Mouse (Mus musculus) hindbrain, postnatal 0 days (tissue): ENCODE measurements around the gene Ddx58. TPM values are rescaled to one million over a fixed set of nuclear protein-coding genes. Genes with fewer than 3 reads are reported as not detected.

Experiments used
- ATAC-seq: fragments of 200-750 bp; cut with Nextera tagmentation; 2 replicates; pipeline ENCODE4 v1.8.0; 2017; ENCODE audit warnings: mild to moderate bottlenecking, moderate TSS enrichment, moderate library complexity
- DNase-seq: peaks from one replicate; pipeline ENCODE4 v3.0.0-alpha.2; 2015; ENCODE audit warnings: low spot score
- H3K27ac ChIP-seq: fragments of 300-500 bp; sonication (generic); 2 replicates; pipeline ENCODE4 v1.5.1; 2014; ENCODE audit warnings: mild to moderate bottlenecking
- H3K27me3 ChIP-seq: fragments of 300-500 bp; sonication (generic); 2 replicates; pipeline ENCODE4 v1.6.1; 2014; ENCODE audit warnings: low read length, mixed read lengths; ENCODE audit not compliant: insufficient read depth
- H3K36me3 ChIP-seq: fragments of 300-500 bp; sonication (generic); 2 replicates; pipeline ENCODE4 v1.6.1; 2014; ENCODE audit warnings: low read length, mixed read lengths; ENCODE audit not compliant: insufficient read depth
- H3K4me1 ChIP-seq: fragments of 300-500 bp; sonication (generic); 2 replicates; pipeline ENCODE4 v1.6.1; 2014; ENCODE audit warnings: antibody characterized with exemption, low read length, mixed read lengths; ENCODE audit not compliant: insufficient read depth
- H3K4me2 ChIP-seq: fragments of 300-500 bp; sonication (generic); 2 replicates; pipeline ENCODE4 v1.6.1; 2014; ENCODE audit warnings: low read depth, mild to moderate bottlenecking, low read length, moderate library complexity, mixed read lengths
- H3K4me3 ChIP-seq: fragments of 300-500 bp; sonication (generic); 2 replicates; pipeline ENCODE4 v1.5.1; 2014; ENCODE audit warnings: low read length
- H3K9ac ChIP-seq: fragments of 300-500 bp; sonication (generic); replicated peaks from 2 replicates; pipeline ENCODE4 v1.6.1; 2014; ENCODE audit warnings: mild to moderate bottlenecking, low read length, moderate library complexity, mixed read lengths
- H3K9me3 ChIP-seq: fragments of 300-500 bp; sonication (generic); 2 replicates; pipeline ENCODE4 v1.6.1; 2016; ENCODE audit warnings: low read length, mixed read lengths
- CTCF ChIP-seq: IDR thresholded peaks from 2 replicates; pipeline ENCODE4 v1.5.1; 2016; ENCODE audit warnings: antibody characterized with exemption, control low read depth, low read depth
- WGBS: fragments of 180-500 bp; shearing (Covaris S2); extraction: QIAGEN DNeasy Blood & Tissue Kit; methylation state at CpG from one replicate; pipeline ENCODE4 v1.1.7; 2014; 5-methylcytosine and 5-hydroxymethylcytosine counted together
- polyA plus RNA-seq: library from polyadenylated mRNA; unstranded; fragments of >200 nt; fragmentation: Nextera tagmentation; extraction: Ambion mirVana; gene quantifications from 2 replicates; pipeline ENCODE4 v1.2.1, GENCODE M21; 2015
- total RNA-seq: library from RNA; depleted of rRNA; stranded (reverse); fragments of >200 nt; gene quantifications from 2 replicates; pipeline ENCODE4 v1.2.3, GENCODE M21; 2014

Ddx58 gene
- total and polyA plus RNA-seq, 2 experiments from 2014 or later: 2.3 to 4.2 TPM

GRCm38 (mm10) chr4:40253766-40254165 lies 14.1 kb upstream of the Ddx58 start:
- ATAC-seq (no peak), DNase-seq (no peak)
- 80% methylated on average over 2 of the region's 2 CpGs for WGBS
- Histone ChIP-seq H3K4me3 (no peak overlapping the region), H3K27ac (no peak overlapping the region), H3K4me2 (no peak overlapping the region), H3K9ac (no peak overlapping the region), H3K36me3 (no peaks in the 10 kb centered on the region), H3K4me1 (no peaks in the 10 kb centered on the region), H3K9me3 (no peaks in the 10 kb centered on the region), H3K27me3 (no peaks in the 10 kb centered on the region)
- TF ChIP-seq CTCF: no peak

- no peak overlapping the region for H3K27ac ChIP-seq
- no peak for TF ChIP-seq CTCF
- DNase-seq: no peak
- H3K4me3 ChIP-seq: no peak overlapping the region
- 91% methylated on average over 5 of the region's 5 CpGs for WGBS
- H3K9me3 ChIP-seq: no peaks in the 10 kb centered on the region
- H3K36me3 ChIP-seq: no peaks in the 10 kb centered on the region
- H3K27me3 ChIP-seq: no peaks in the 10 kb centered on the region
- H3K4me2 ChIP-seq: no peak overlapping the region
- H3K4me1 ChIP-seq: no peaks in the 10 kb centered on the region
- no peak overlapping the region for H3K9ac ChIP-seq
- ATAC-seq: no peak
Observed at GRCm38 (mm10) chr4:40250984-40251383, 11.4 kb upstream of the Ddx58 start.

- H3K27ac ChIP-seq: no peak overlapping the region
- WGBS: 80% methylated on average over 8 of the region's 8 CpGs
- ATAC-seq (no peak), DNase-seq (no peak)
- no peaks in the 10 kb centered on the region for H3K27me3 ChIP-seq
- no peak for TF ChIP-seq CTCF
- H3K36me3 ChIP-seq: no peaks in the 10 kb centered on the region
- H3K9ac ChIP-seq: no peak overlapping the region
- no peaks in the 10 kb centered on the region for H3K9me3 ChIP-seq
- H3K4me1 ChIP-seq: peaks cover 2% of the 10 kb centered on the region
- no peak overlapping the region for H3K4me3 ChIP-seq
- no peak overlapping the region for H3K4me2 ChIP-seq
Observed at GRCm38 (mm10) chr4:40244035-40244434, 4.4 kb upstream of the Ddx58 start.

GRCm38 (mm10) chr4:40243006-40243405 lies 3.4 kb upstream of the Ddx58 start:
- Histone ChIP-seq H3K4me2 (no peak overlapping the region), H3K27me3 (no peaks in the 10 kb centered on the region), H3K9ac (no peak overlapping the region), H3K27ac (no peak overlapping the region), H3K4me1 (peaks cover 10% of the 10 kb centered on the region), H3K9me3 (no peaks in the 10 kb centered on the region), H3K4me3 (no peak overlapping the region), H3K36me3 (no peaks in the 10 kb centered on the region)
- no peak for TF ChIP-seq CTCF
- ATAC-seq: no peak
- no peak for DNase-seq
- WGBS: 87% methylated on average over 4 of the region's 4 CpGs

- Histone ChIP-seq H3K4me3 (no peak overlapping the region), H3K9ac (no peak overlapping the region), H3K9me3 (no peaks in the 10 kb centered on the region), H3K4me1 (peaks cover 10% of the 10 kb centered on the region), H3K27me3 (no peaks in the 10 kb centered on the region), H3K4me2 (no peak overlapping the region), H3K36me3 (no peaks in the 10 kb centered on the region), H3K27ac (no peak overlapping the region)
- WGBS: 61% methylated on average over 6 of the region's 6 CpGs
- TF ChIP-seq CTCF: no peak
- ATAC-seq (no peak), DNase-seq (no peak)
Observed at GRCm38 (mm10) chr4:40241928-40242327, 2.3 kb upstream of the Ddx58 start.

GRCm38 (mm10) chr4:40240272-40240744 lies 680 bp upstream of the Ddx58 start:
- DNase-seq (no peak), ATAC-seq (no peak)
- Histone ChIP-seq H3K4me1 (peaks cover 10% of the 10 kb centered on the region), H3K9me3 (no peaks in the 10 kb centered on the region), H3K9ac (no peak overlapping the region), H3K27ac (no peak overlapping the region), H3K4me2 (peak overlapping the region; percentile 87), H3K27me3 (no peaks in the 10 kb centered on the region), H3K36me3 (no peaks in the 10 kb centered on the region), H3K4me3 (peak overlapping the region; percentile 52)
- 48% methylated on average over 5 of the region's 5 CpGs for WGBS
- TF ChIP-seq CTCF: no peak

GRCm38 (mm10) chr4:40238483-40239408 lies 882 bp downstream of the Ddx58 start:
- Histone ChIP-seq H3K4me3 (peak overlapping the region; percentile 52), H3K4me1 (peaks cover 10% of the 10 kb centered on the region), H3K9ac (peak overlapping the region; percentile 46), H3K4me2 (peak overlapping the region; percentile 87), H3K27me3 (no peaks in the 10 kb centered on the region), H3K9me3 (no peaks in the 10 kb centered on the region), H3K27ac (no peak overlapping the region), H3K36me3 (no peaks in the 10 kb centered on the region)
- TF ChIP-seq CTCF: no peak
- ATAC-seq (no peak), DNase-seq (peak; percentile 15)
- WGBS: 3% methylated on average over 17 of the region's 17 CpGs
